Mouse (Mus musculus) kidney, embryonic 15.5 days (tissue): Measurements from ENCODE around the gene Serpini1. TPM values are rescaled to one million over a fixed set of nuclear protein-coding genes. Genes with fewer than 3 reads are reported as not detected.

Experiments
- polyA plus RNA-seq: library from polyadenylated mRNA; unstranded; fragments of >200 nt; fragmentation: Nextera tagmentation; extraction: Ambion mirVana; gene quantifications from 2 replicates; pipeline ENCODE4 v1.2.1, GENCODE M21; 2015

The Serpini1 gene
- polyA plus RNA-seq, 1 experiment from 2014 or later = 7.9 TPM

Other genes starting within 250 kb of the Serpini1 start
- gene Wdr49, start 75.4 kb upstream of the Serpini1 start, polyA plus RNA-seq = not detected in 2 replicates
- 83.0 and 87.8 TPM in 2 replicates for gene Pdcd10, start 691 bp upstream of the Serpini1 start, polyA plus RNA-seq
- gene Gm29133, start 190.7 kb downstream of the Serpini1 start, polyA plus RNA-seq = not detected in 2 replicates